Mouse (Mus musculus) left cerebral cortex, adult 11 months (tissue): ENCODE results near the gene Zic5.
"Not testable (repeated sequence)": the region's sequence is repeated elsewhere in the genome, so short reads cannot be mapped to it uniquely, and the experiment has no call there.

ENCODE experiments used
- DNase-seq: peaks from one replicate; pipeline ENCODE4 v3.0.0; 2022; ENCODE audit warnings: low spot score

Gene Zic5

GRCm38 (mm10) chr14:122463734-122464341, 1.6 kb downstream of the Zic5 start:
- DNase-seq: not testable (repeated sequence)

- DNase-seq: no peak
Measured at GRCm38 (mm10) chr14:122463080-122463691, 2.3 kb downstream of the Zic5 start.

- DNase-seq: no peak
Measured at GRCm38 (mm10) chr14:122462689-122463079, 2.8 kb downstream of the Zic5 start.

- no peak for DNase-seq
Measured at GRCm38 (mm10) chr14:122461966-122462365, 3.5 kb downstream of the Zic5 start.

GRCm38 (mm10) chr14:122461500-122461899, 4.0 kb downstream of the Zic5 start:
- DNase-seq: no peak

GRCm38 (mm10) chr14:122460226-122460625, 5.3 kb downstream of the Zic5 start:
- DNase-seq: no peak

- DNase-seq: no peak
Measured at GRCm38 (mm10) chr14:122459776-122460175, 5.7 kb downstream of the Zic5 start.

GRCm38 (mm10) chr14:122459332-122459731, 6.1 kb downstream of the Zic5 start:
- not testable (repeated sequence) for DNase-seq

GRCm38 (mm10) chr14:122455562-122455958, 9.9 kb downstream of the Zic5 start:
- DNase-seq: no peak

GRCm38 (mm10) chr14:122454901-122455561, 10.4 kb downstream of the Zic5 start:
- no peak for DNase-seq

- no peak for DNase-seq
Measured at GRCm38 (mm10) chr14:122453996-122454738, 11.3 kb downstream of the Zic5 start.

GRCm38 (mm10) chr14:122453388-122453995, 12.0 kb downstream of the Zic5 start:
- no peak for DNase-seq

- DNase-seq: no peak
Measured at GRCm38 (mm10) chr14:122452701-122453387, 12.6 kb downstream of the Zic5 start.

GRCm38 (mm10) chr14:122451551-122452145, 13.8 kb downstream of the Zic5 start:
- no peak for DNase-seq

- DNase-seq: no peak
Measured at GRCm38 (mm10) chr14:122450496-122451382, 14.7 kb downstream of the Zic5 start, which contains the start of gene Gm5089. TSS of gene Gm5089 (minus strand) at chr14:122451115.

GRCm38 (mm10) chr14:122449601-122450495, 15.6 kb downstream of the Zic5 start:
- DNase-seq: no peak

GRCm38 (mm10) chr14:122436850-122437249, 28.6 kb downstream of the Zic5 start:
- no peak for DNase-seq

GRCm38 (mm10) chr14:122434039-122434438, 31.4 kb downstream of the Zic5 start:
- no peak for DNase-seq

- DNase-seq: no peak
Measured at GRCm38 (mm10) chr14:122432558-122432957, 32.9 kb downstream of the Zic5 start.
